Mouse (Mus musculus): ENCODE data around the gene Larp1b. TPM values are rescaled to one million over a fixed set of nuclear protein-coding genes. Genes with fewer than 3 reads are reported as not detected.

The Larp1b gene
- polyA plus RNA-seq, 1 experiment from 2014 or later = 2.0 TPM

GRCm38 (mm10) chr3:40988722-40989121 lies 39.1 kb downstream of the Larp1b start:
- H3K4me3 ChIP-seq = no peak overlapping the region
- 78% methylated on average over 2 of the region's 2 CpGs for WGBS
- no peaks in the 10 kb centered on the region for H3K9me3 ChIP-seq
- H3K4me1 ChIP-seq = no peaks in the 10 kb centered on the region
- H3K27me3 ChIP-seq (ENCODE audit: poor library complexity, severe bottlenecking) = no peaks in the 10 kb centered on the region
- no peaks in the 10 kb centered on the region for H3K36me3 ChIP-seq (replicated peaks)
- H3K27ac ChIP-seq = no peak overlapping the region
- no peak for DNase-seq (ENCODE audit: extremely low spot score, low spot score)

- no peak overlapping the region for H3K27ac ChIP-seq
- no peaks in the 10 kb centered on the region for H3K36me3 ChIP-seq (replicated peaks)
- no peak overlapping the region for H3K4me3 ChIP-seq
- no peak for DNase-seq (ENCODE audit: extremely low spot score, low spot score)
- whole genome bisulfite sequencing = 87% methylated on average over 3 of the region's 3 CpGs
- no peaks in the 10 kb centered on the region for H3K27me3 ChIP-seq (ENCODE audit: poor library complexity, severe bottlenecking)
- 0 out of 2 replicates have a peak, but pooled peaks cover 4% of the 10 kb centered on the region for H3K4me1 ChIP-seq
- H3K9me3 ChIP-seq = no peaks in the 10 kb centered on the region
Observed at GRCm38 (mm10) chr3:40991541-40991940, 41.9 kb downstream of the Larp1b start.

GRCm38 (mm10) chr3:40995161-40995560 lies 45.5 kb downstream of the Larp1b start:
- Histone ChIP-seq H3K36me3 (replicated peaks) (no peaks in the 10 kb centered on the region), H3K27me3 (ENCODE audit: poor library complexity, severe bottlenecking) (no peaks in the 10 kb centered on the region), H3K27ac (no peak overlapping the region), H3K4me1 (0 out of 2 replicates have a peak, but pooled peaks cover 4% of the 10 kb centered on the region), H3K9me3 (no peaks in the 10 kb centered on the region), H3K4me3 (no peak overlapping the region)
- no peak for DNase-seq (ENCODE audit: extremely low spot score, low spot score)
- WGBS = 97% methylated on average over 1 of the region's 1 CpGs

- Histone ChIP-seq H3K27me3 (ENCODE audit: poor library complexity, severe bottlenecking) (no peaks in the 10 kb centered on the region), H3K9me3 (no peaks in the 10 kb centered on the region), H3K36me3 (replicated peaks) (no peaks in the 10 kb centered on the region), H3K27ac (no peak overlapping the region), H3K4me1 (no peaks in the 10 kb centered on the region), H3K4me3 (no peak overlapping the region)
- DNase-seq (ENCODE audit: extremely low spot score, low spot score) = no peak
- 86% methylated on average over 8 of the region's 8 CpGs for WGBS
Observed at GRCm38 (mm10) chr3:41009315-41009714, 59.7 kb downstream of the Larp1b start.

GRCm38 (mm10) chr3:41009990-41010389 lies 60.4 kb downstream of the Larp1b start:
- WGBS = 86% methylated on average over 3 of the region's 3 CpGs
- Histone ChIP-seq H3K27ac (no peak overlapping the region), H3K4me1 (no peaks in the 10 kb centered on the region), H3K9me3 (no peaks in the 10 kb centered on the region), H3K36me3 (replicated peaks) (no peaks in the 10 kb centered on the region), H3K4me3 (no peak overlapping the region), H3K27me3 (ENCODE audit: poor library complexity, severe bottlenecking) (no peaks in the 10 kb centered on the region)
- no peak for DNase-seq (ENCODE audit: extremely low spot score, low spot score)

GRCm38 (mm10) chr3:41010701-41011100 lies 61.1 kb downstream of the Larp1b start:
- no peaks in the 10 kb centered on the region for H3K4me1 ChIP-seq
- DNase-seq (ENCODE audit: extremely low spot score, low spot score) = no peak
- no peaks in the 10 kb centered on the region for H3K9me3 ChIP-seq
- 92% methylated on average over 6 of the region's 6 CpGs for WGBS
- H3K36me3 ChIP-seq (replicated peaks) = no peaks in the 10 kb centered on the region
- H3K27ac ChIP-seq = no peak overlapping the region
- no peak overlapping the region for H3K4me3 ChIP-seq
- no peaks in the 10 kb centered on the region for H3K27me3 ChIP-seq (ENCODE audit: poor library complexity, severe bottlenecking)

GRCm38 (mm10) chr3:41012451-41012850 lies 62.8 kb downstream of the Larp1b start:
- Histone ChIP-seq H3K9me3 (no peaks in the 10 kb centered on the region), H3K36me3 (replicated peaks) (no peaks in the 10 kb centered on the region), H3K27ac (no peak overlapping the region), H3K4me3 (no peak overlapping the region), H3K4me1 (no peaks in the 10 kb centered on the region), H3K27me3 (ENCODE audit: poor library complexity, severe bottlenecking) (no peaks in the 10 kb centered on the region)
- DNase-seq (ENCODE audit: extremely low spot score, low spot score) = no peak
- 96% methylated on average over 7 of the region's 7 CpGs for WGBS

- 82% methylated on average over 6 of the region's 6 CpGs for WGBS
- no peak for DNase-seq (ENCODE audit: extremely low spot score, low spot score)
- H3K27ac ChIP-seq = no peak overlapping the region
Observed at GRCm38 (mm10) chr3:41014946-41015345, 65.3 kb downstream of the Larp1b start.

GRCm38 (mm10) chr3:41018022-41018608 lies 68.5 kb downstream of the Larp1b start:
- 75% methylated on average over 3 of the region's 3 CpGs for WGBS
- Histone ChIP-seq H3K9me3 (no peaks in the 10 kb centered on the region), H3K4me3 (no peak overlapping the region), H3K4me1 (no peaks in the 10 kb centered on the region), H3K27me3 (ENCODE audit: poor library complexity, severe bottlenecking) (no peaks in the 10 kb centered on the region), H3K27ac (no peak overlapping the region), H3K36me3 (replicated peaks) (no peaks in the 10 kb centered on the region)
- no peak for DNase-seq (ENCODE audit: extremely low spot score, low spot score)

More at GRCm38 (mm10) chr3:41014946-41015345, 65.3 kb downstream of the Larp1b start:
- Histone ChIP-seq H3K4me1 (no peaks in the 10 kb centered on the region), H3K9me3 (no peaks in the 10 kb centered on the region), H3K27me3 (ENCODE audit: poor library complexity, severe bottlenecking) (no peaks in the 10 kb centered on the region), H3K4me3 (no peak overlapping the region), H3K36me3 (replicated peaks) (no peaks in the 10 kb centered on the region)

GRCm38 (mm10) chr3:41020687-41021086 lies 71.1 kb downstream of the Larp1b start:
- Histone ChIP-seq H3K4me3 (no peak overlapping the region), H3K36me3 (replicated peaks) (no peaks in the 10 kb centered on the region), H3K27me3 (ENCODE audit: poor library complexity, severe bottlenecking) (no peaks in the 10 kb centered on the region), H3K27ac (no peak overlapping the region), H3K4me1 (no peaks in the 10 kb centered on the region), H3K9me3 (no peaks in the 10 kb centered on the region)
- no peak for DNase-seq (ENCODE audit: extremely low spot score, low spot score)
- WGBS = 92% methylated on average over 7 of the region's 7 CpGs

- DNase-seq (ENCODE audit: extremely low spot score, low spot score) = no peak
- no peak overlapping the region for H3K27ac ChIP-seq
- no peaks in the 10 kb centered on the region for H3K4me1 ChIP-seq
- no peaks in the 10 kb centered on the region for H3K9me3 ChIP-seq
- no peak overlapping the region for H3K4me3 ChIP-seq
- H3K27me3 ChIP-seq (ENCODE audit: poor library complexity, severe bottlenecking) = no peaks in the 10 kb centered on the region
- 67% methylated on average over 6 of the region's 6 CpGs for WGBS
- no peaks in the 10 kb centered on the region for H3K36me3 ChIP-seq (replicated peaks)
Observed at GRCm38 (mm10) chr3:41021980-41022379, 72.4 kb downstream of the Larp1b start.

- 86% methylated on average over 1 of the region's 1 CpGs for WGBS
- no peaks in the 10 kb centered on the region for H3K36me3 ChIP-seq (replicated peaks)
Observed at GRCm38 (mm10) chr3:41030705-41031104, 81.1 kb downstream of the Larp1b start.

GRCm38 (mm10) chr3:41031286-41032210 lies 81.9 kb downstream of the Larp1b start:
- Histone ChIP-seq H3K27me3 (ENCODE audit: poor library complexity, severe bottlenecking) (no peaks in the 10 kb centered on the region), H3K27ac (no peak overlapping the region), H3K36me3 (replicated peaks) (no peaks in the 10 kb centered on the region), H3K4me1 (no peaks in the 10 kb centered on the region), H3K4me3 (no peak overlapping the region), H3K9me3 (no peaks in the 10 kb centered on the region)
- no peak for DNase-seq (ENCODE audit: extremely low spot score, low spot score)
- WGBS = 85% methylated on average over 12 of the region's 12 CpGs

More at GRCm38 (mm10) chr3:41030705-41031104, 81.1 kb downstream of the Larp1b start:
- DNase-seq (ENCODE audit: extremely low spot score, low spot score) = no peak
- Histone ChIP-seq H3K4me3 (no peak overlapping the region), H3K4me1 (no peaks in the 10 kb centered on the region), H3K9me3 (no peaks in the 10 kb centered on the region), H3K27me3 (ENCODE audit: poor library complexity, severe bottlenecking) (no peaks in the 10 kb centered on the region), H3K27ac (no peak overlapping the region)

Measured in forebrain, embryonic 10.5 days (tissue).